Mouse (Mus musculus) right cerebral cortex, postnatal 14 days (tissue): ENCODE results near the gene Terf2ip.

Source experiments
- DNase-seq: peaks from one replicate; pipeline ENCODE4 v3.0.0; 2022

Gene Terf2ip

GRCm38 (mm10) chr8:112010997-112011815, at the start of gene Terf2ip, which contains the start of gene Kars:
TSS of gene Terf2ip (plus strand) at chr8:112011398.
TSS of gene Kars (minus strand) at chr8:112011323.
- peak; percentile 91 for DNase-seq

GRCm38 (mm10) chr8:111962589-111962988, 48.6 kb upstream of the Terf2ip start:
- DNase-seq = no peak

GRCm38 (mm10) chr8:111963091-111963490, 48.1 kb upstream of the Terf2ip start:
- no peak for DNase-seq

GRCm38 (mm10) chr8:111963546-111963945, 47.7 kb upstream of the Terf2ip start:
- DNase-seq = no peak

GRCm38 (mm10) chr8:111964351-111964750, 46.8 kb upstream of the Terf2ip start:
- no peak for DNase-seq

- DNase-seq = no peak
Observed at GRCm38 (mm10) chr8:111964849-111965561, 46.2 kb upstream of the Terf2ip start.

- no peak for DNase-seq
Observed at GRCm38 (mm10) chr8:111967246-111967870, 43.8 kb upstream of the Terf2ip start.

- no peak for DNase-seq
Observed at GRCm38 (mm10) chr8:111968541-111968940, 42.7 kb upstream of the Terf2ip start.

DNA sequence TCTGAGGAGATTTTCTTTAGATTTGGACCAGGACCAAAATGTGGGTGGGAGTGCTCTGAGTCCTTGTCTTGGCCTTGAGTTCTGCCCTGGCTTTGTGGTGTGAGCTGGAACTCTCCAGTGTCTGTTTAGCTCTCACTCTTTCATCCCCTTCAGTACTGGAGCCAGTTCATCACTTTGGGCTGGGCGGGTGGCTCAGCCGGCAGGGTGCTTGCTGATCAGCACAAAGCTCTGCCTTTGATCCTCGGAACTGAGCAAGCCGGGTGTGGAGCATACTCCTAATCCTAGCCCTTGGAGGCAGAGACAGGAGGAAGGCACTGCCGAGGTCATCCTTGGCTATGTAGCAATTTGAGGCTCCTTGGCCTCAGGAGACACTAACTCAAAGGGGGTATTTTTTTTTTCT, 42.2 kb upstream of the Terf2ip start:
- no peak for DNase-seq

DNA sequence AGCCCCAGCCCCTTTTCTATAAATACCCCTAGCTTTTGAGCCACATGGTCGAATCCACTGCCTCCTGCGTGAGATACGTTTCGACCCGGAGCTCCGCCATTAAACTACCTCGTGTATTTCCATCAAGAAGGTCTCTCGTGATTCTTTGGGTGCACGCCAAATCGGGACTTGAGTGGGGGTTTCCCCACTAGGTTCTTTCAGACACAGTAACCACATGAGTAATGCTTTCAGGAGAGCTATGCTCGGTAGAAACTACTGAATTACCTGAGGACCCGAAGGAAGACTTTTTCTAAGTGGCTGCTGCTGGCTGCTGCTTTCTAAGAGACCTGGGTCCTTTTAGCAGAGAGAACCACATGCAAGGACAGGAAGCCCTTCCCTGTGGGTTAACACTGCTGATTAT, 37.1 kb upstream of the Terf2ip start:
- no peak for DNase-seq

DNA sequence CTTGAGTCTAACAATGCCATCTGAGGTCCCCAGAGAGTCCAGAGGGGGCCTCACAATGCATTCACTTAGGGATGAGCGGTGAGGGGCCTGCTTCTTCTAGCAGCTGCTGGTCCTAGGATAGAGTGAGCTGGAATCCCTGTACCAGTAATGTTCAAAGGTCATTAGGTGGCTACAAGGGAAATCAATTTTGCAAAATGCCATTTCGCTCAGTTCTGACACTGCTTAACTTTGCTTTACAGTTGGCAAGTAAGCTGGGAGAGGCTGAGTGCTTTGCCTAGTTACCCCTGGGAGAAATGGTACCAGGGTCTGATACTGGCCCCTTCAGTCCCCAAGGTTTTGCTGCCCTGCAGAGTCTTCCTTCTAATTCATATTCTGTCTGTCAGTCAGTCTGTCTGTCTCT, 35.5 kb upstream of the Terf2ip start:
- no peak for DNase-seq

DNA sequence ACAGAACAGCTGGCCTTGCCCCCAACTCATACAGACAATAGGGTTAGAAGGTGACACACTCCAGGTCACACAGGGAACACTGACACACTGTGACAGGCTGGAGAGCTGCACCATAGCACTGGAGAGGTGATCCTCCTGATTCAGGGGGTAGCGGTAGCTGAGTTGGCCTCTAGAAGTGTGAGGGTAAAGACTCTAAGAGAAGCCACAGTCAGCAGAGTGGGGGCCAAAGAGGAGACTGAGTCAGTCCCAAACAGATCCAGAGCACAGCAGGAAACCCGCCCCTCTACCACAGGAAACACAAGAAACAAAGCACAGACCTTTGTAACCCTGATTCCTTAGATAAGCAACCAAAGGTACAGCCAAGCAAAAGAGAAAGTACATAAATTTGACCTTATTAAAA, 34.9 kb upstream of the Terf2ip start:
- no peak for DNase-seq

- DNase-seq = no peak
Observed at GRCm38 (mm10) chr8:111978147-111978546, 33.1 kb upstream of the Terf2ip start.

GRCm38 (mm10) chr8:111982116-111982515, 29.1 kb upstream of the Terf2ip start:
- no peak for DNase-seq

GRCm38 (mm10) chr8:111984511-111984910, 26.7 kb upstream of the Terf2ip start:
- no peak for DNase-seq

DNA sequence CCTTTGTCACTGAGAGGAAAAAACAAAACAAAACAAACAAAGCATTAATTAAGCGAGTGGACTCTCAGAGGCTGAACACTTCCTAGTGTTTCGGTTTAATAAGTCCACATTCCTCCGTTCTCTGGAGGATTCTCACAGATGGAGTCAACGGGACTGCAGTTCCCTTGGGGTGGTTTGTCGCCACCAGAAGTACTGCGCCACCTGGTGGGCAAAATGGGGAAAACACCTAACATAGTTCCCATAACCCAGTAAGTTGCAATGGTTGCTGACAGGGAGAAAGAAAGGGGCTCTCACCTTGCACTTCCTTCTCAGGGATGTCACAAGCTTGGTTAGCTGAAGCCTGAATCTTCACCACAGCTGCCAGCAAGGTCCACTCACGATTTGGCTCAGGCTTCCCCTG, 21.3 kb upstream of the Terf2ip start:
- DNase-seq = peak; percentile 82

- DNase-seq = no peak
Observed at GRCm38 (mm10) chr8:111991278-111991677, 19.9 kb upstream of the Terf2ip start.

DNA sequence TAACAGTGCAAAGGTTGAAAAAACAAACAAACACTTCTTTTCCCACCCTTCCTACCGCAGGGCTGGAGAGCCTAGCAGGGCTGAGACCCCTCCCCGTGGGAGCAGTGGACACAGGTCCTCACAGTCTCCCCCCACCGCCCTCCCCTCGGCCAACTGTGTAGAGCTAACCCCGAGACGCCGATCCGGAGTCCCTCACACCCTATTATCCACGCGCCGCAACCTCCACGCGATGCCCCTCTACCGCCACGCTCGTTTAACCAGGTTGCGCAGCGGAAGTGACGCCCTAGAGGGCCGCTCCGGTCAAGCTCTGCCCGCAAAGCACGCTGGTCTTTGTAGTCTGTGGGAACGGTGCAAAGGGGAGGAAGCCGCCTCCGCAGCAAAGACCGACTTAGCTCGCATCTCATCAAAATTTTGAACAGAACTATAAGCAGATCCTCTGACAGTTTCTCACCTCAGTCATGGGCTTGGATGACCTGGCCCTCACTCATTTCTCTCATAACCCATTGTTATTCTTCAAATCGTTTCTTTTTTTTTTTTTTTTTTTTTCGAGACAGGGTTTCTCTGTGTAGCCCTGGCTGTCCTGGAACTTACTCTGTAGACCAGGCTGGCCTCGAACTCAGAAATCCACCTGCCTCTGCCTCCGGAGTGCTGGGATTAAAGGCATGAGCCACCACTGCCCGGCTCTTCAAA, 19.0 kb upstream of the Terf2ip start, which contains the start of gene Adat1:
TSS of gene Adat1 (minus strand) at position 290 of the 690 bp plus-strand sequence.
- peak; percentile 85 for DNase-seq

DNA sequence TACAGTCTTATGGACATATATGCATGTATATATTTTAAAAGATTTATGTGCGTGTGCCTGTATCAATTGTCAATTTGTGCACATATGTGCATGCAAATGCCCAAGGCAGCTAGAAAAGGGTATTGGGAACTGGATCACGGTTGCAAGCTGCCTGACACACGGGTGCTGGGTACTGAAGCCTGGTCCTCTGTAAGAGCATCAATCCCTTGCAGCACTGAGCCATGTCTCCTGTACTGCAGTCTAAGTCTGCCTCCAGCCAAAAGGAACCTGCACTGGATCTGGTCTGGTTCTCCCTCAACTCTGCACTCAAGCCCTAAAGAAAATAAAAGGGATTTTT, 18.5 kb upstream of the Terf2ip start:
- DNase-seq = no peak

- DNase-seq = no peak
Observed at GRCm38 (mm10) chr8:112004754-112005153, 6.4 kb upstream of the Terf2ip start.

GRCm38 (mm10) chr8:112005601-112006000, 5.6 kb upstream of the Terf2ip start:
- no peak for DNase-seq

DNA sequence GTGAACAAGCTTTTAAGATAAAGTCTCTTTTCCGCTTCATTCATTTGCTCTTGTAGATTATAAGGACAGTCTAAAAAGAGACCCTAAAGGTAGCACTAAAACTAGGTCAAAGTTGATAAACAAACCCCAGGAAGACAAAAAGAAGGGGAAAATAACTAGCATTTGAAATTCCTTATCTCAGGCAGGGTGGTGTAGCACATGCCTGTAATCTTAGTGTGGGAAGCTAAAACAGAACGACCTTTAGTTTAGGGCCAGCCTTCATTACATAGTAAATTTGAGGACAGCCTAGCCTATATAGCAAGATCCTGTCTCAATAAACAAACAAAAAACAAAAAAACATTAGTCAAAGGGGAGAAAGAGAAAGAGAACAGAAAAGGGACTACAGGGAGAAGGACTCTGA, 3.5 kb upstream of the Terf2ip start:
- DNase-seq = no peak

DNA sequence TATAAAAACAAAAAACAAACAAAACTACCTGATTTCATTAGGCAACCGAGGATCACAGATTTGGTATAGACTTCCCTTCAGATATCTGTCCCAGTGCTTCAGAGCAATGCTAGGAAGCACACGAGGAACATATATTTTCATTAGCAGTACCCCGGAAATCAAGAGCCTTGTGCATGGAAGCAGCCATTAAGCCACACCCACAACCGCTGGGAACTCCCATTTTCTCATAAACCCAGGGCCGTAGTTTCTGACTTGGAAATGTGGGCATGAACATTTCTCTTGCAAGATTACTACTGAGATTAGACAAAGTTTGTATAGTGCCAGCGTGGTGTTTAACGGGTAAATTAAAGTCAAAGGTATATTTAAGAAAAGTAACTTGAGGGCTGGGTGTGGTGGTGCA, 1.6 kb upstream of the Terf2ip start:
- no peak for DNase-seq
